15 mouse cellular contexts compared by ENCODE assay signal in genomic region chr1:51514379-51514778, GRCm38 (mm10). TPM values are rescaled to one million over a fixed set of nuclear protein-coding genes. Genes with fewer than 3 reads are reported as not detected.
DNase-seq lines count a peak whose midpoint lies in the region; ATAC-seq lines count a peak whose summit lies in the region.
"Had no signal": no experiment of that assay in that cellular context is flagged by ENCODE, and none has a peak within 500 bp of the region (broad histone marks: within the 10 kb centered on the region; RNA-seq: fewer than 3 reads in every experiment).

No protein-coding gene starts in this region.

- ATAC-seq in heart, embryonic 12.5 days (ENCODE audit: insufficient number of reproducible peaks, low FRiP score) = no peak
- no peak for ATAC-seq in kidney, embryonic 14.5 days (ENCODE audit: low FRiP score, low TSS enrichment)
- ATAC-seq in inflammation-experienced regulatory T-cells, adult 6 months = peak; percentile 60
- ATAC-seq in forebrain, embryonic 16.5 days = no peak
- ATAC-seq: hindbrain, postnatal 0 days; midbrain, embryonic 16.5 days had no signal

- no peak overlapping the region for H3K9ac ChIP-seq in heart, embryonic 12.5 days
- no peak overlapping the region for H3K9ac ChIP-seq in kidney, embryonic 14.5 days (ENCODE audit: low read depth, low read length)
- H3K9ac ChIP-seq in forebrain, embryonic 16.5 days (replicated peaks; ENCODE audit: low read depth, low read length) = no peak overlapping the region
- H3K9ac ChIP-seq: neural tube, embryonic 15.5 days had no signal

- H3K36me3 ChIP-seq in heart, embryonic 12.5 days = no peaks in the 10 kb centered on the region
- H3K36me3 ChIP-seq in kidney, embryonic 14.5 days (ENCODE audit: control insufficient read depth, insufficient read depth, low read length) = no peaks in the 10 kb centered on the region
- no peaks in the 10 kb centered on the region for H3K36me3 ChIP-seq in forebrain, embryonic 16.5 days (ENCODE audit: control insufficient read depth, insufficient read depth)
- H3K36me3 ChIP-seq: limb, embryonic 10.5 days; neural tube, embryonic 15.5 days had no signal

- no peak overlapping the region for H3K4me2 ChIP-seq in heart, embryonic 12.5 days
- H3K4me2 ChIP-seq in kidney, embryonic 14.5 days (replicated peaks; ENCODE audit: low read depth, low read length) = no peak overlapping the region
- no peak overlapping the region for H3K4me2 ChIP-seq in forebrain, embryonic 16.5 days (ENCODE audit: low read length)
- H3K4me2 ChIP-seq: neural tube, embryonic 15.5 days had no signal

- no peaks in the 10 kb centered on the region for H3K9me3 ChIP-seq in heart, embryonic 12.5 days (replicated peaks)
- no peaks in the 10 kb centered on the region for H3K9me3 ChIP-seq in kidney, embryonic 14.5 days (ENCODE audit: control insufficient read depth, low read length)
- H3K9me3 ChIP-seq in forebrain, embryonic 16.5 days (ENCODE audit: control insufficient read depth, low read length) = no peaks in the 10 kb centered on the region
- H3K9me3 ChIP-seq: limb, embryonic 10.5 days; neural tube, embryonic 15.5 days had no signal

- no peaks in the 10 kb centered on the region for H3K27me3 ChIP-seq in heart, embryonic 12.5 days (replicated peaks)
- no peaks in the 10 kb centered on the region for H3K27me3 ChIP-seq in kidney, embryonic 14.5 days (ENCODE audit: control insufficient read depth, insufficient read depth, low read length)
- H3K27me3 ChIP-seq in forebrain, embryonic 16.5 days (replicated peaks; ENCODE audit: control insufficient read depth, insufficient read depth, low read length) = no peaks in the 10 kb centered on the region
- H3K27me3 ChIP-seq: neural tube, embryonic 15.5 days had no signal

- H3K27ac ChIP-seq in heart, embryonic 12.5 days (ENCODE audit: poor library complexity, severe bottlenecking) = peak overlapping the region; percentile 81
- no peak overlapping the region for H3K27ac ChIP-seq in kidney, embryonic 14.5 days (ENCODE audit: low read depth, low read length)
- no peak overlapping the region for H3K27ac ChIP-seq in forebrain, embryonic 16.5 days (ENCODE audit: low read length)
- H3K27ac ChIP-seq: hindbrain, postnatal 0 days; limb, embryonic 10.5 days; neural tube, embryonic 15.5 days had no signal

- no peak overlapping the region for H3K4me3 ChIP-seq in heart, embryonic 12.5 days
- H3K4me3 ChIP-seq in kidney, embryonic 14.5 days (ENCODE audit: low read length) = no peak overlapping the region
- no peak overlapping the region for H3K4me3 ChIP-seq in forebrain, embryonic 16.5 days (replicated peaks; ENCODE audit: low read length)
- H3K4me3 ChIP-seq: limb, embryonic 10.5 days; neural tube, embryonic 15.5 days had no signal

- H3K4me1 ChIP-seq in heart, embryonic 12.5 days (replicated peaks) = peaks cover 29% of the 10 kb centered on the region
- H3K4me1 ChIP-seq in kidney, embryonic 14.5 days (ENCODE audit: control insufficient read depth, insufficient read depth, low read length) = 0 out of 2 replicates have a peak, but pooled peaks cover 3% of the 10 kb centered on the region
- peaks cover 7% of the 10 kb centered on the region for H3K4me1 ChIP-seq in forebrain, embryonic 16.5 days (replicated peaks; ENCODE audit: control insufficient read depth, insufficient read depth, low read length)
- H3K4me1 ChIP-seq: limb, embryonic 10.5 days; neural tube, embryonic 15.5 days had no signal

- 16% methylated on average over 2 of the region's 2 CpGs for WGBS in heart, embryonic 12.5 days
- 77% methylated on average over 2 of the region's 2 CpGs for WGBS in kidney, embryonic 14.5 days
- 92% methylated on average over 2 of the region's 2 CpGs for WGBS in forebrain, embryonic 16.5 days

- no peak for DNase-seq in heart, postnatal 4 days
- peak; percentile 30 for DNase-seq in kidney, postnatal 14 days
- DNase-seq in CD4-positive, CD25-positive, alpha-beta regulatory T cell, adult 2 months (ENCODE audit: low read depth, low spot score) = peak; percentile 50
- no peak for DNase-seq in adrenal gland, adult 18-20 months (ENCODE audit: low spot score in 2 of 2)
- DNase-seq: B cell, adult 2 months; cerebellum, adult 11-12 months; gastrocnemius, postnatal 36 days had no signal

RNA-seq across cellular contexts. Expression of gene Nabp1, which starts 36.2 kb away (rescaled TPM):
- polyA plus RNA-seq in heart, embryonic 12.5 days (2016; fragmentation: Nextera tagmentation; extraction: Ambion mirVana) = 17.6 and 17.7 TPM in 2 replicates
- total RNA-seq in heart, postnatal 4 days (2021) = 10 to 100 TPM; 23.0 to 26.1 TPM
- 10.6 and 14.5 TPM in 2 replicates for polyA plus RNA-seq in kidney, embryonic 14.5 days (2014; fragmentation: Nextera tagmentation; extraction: Ambion mirVana)
- polyA plus RNA-seq in inflammation-experienced regulatory T-cells, adult 6 months (2017; shearing (Covaris generic)) = 10 to 100 TPM; 32.7 to 58.5 (median 36.0) TPM
- 10 to 100 TPM; 36.3 to 44.6 TPM for total RNA-seq in adrenal gland, adult 18-20 months (2021)
- 10.2 and 10.5 TPM in 2 replicates for polyA plus RNA-seq in forebrain, embryonic 16.5 days (2015; fragmentation: Nextera tagmentation; extraction: Ambion mirVana)

Comparison
In these comparisons a context has a peak if more than half of its experiments do, and no peak if none do; other contexts are left out.
1. DNase-seq: peak in kidney, postnatal 14 days (single experiment) and CD4-positive, CD25-positive, alpha-beta regulatory T cell, adult 2 months (single experiment); none in heart, postnatal 4 days (single experiment) and adrenal gland, adult 18-20 months (0 of 2).